Mouse (Mus musculus) cerebellum, postnatal 4 days (tissue): ENCODE measurements around the gene Gm4969.
"Not testable (repeated sequence)": the region's sequence is repeated elsewhere in the genome, so short reads cannot be mapped to it uniquely, and the experiment has no call there.

Experiments used
- DNase-seq, 2 experiments: peaks; one replicate each; pipeline ENCODE4 v3.0.0; 2022; ENCODE audit warnings: low spot score in 2 of 2, mixed read lengths in 1 of 2

Gene Gm4969

GRCm38 (mm10) chr7:19071024-19071423 lies 47.1 kb downstream of the Gm4969 start:
- DNase-seq, result not testable (repeated sequence)

- DNase-seq, result no peak
Observed at GRCm38 (mm10) chr7:19069500-19069899, 48.7 kb downstream of the Gm4969 start.

GRCm38 (mm10) chr7:19068707-19069106 lies 49.5 kb downstream of the Gm4969 start:
- DNase-seq, result peak in 1 of 2 experiments; percentile 78

- DNase-seq, result no peak
Observed at GRCm38 (mm10) chr7:19067935-19068334, 50.2 kb downstream of the Gm4969 start.

GRCm38 (mm10) chr7:19067063-19067462 lies 51.1 kb downstream of the Gm4969 start:
- no peak for DNase-seq

GRCm38 (mm10) chr7:19065896-19066295 lies 52.3 kb downstream of the Gm4969 start:
- DNase-seq, result no peak

- no peak for DNase-seq
Observed at GRCm38 (mm10) chr7:19057405-19057804, 60.8 kb downstream of the Gm4969 start.

- DNase-seq, result no peak
Observed at GRCm38 (mm10) chr7:19055108-19055507, 63.1 kb downstream of the Gm4969 start.

GRCm38 (mm10) chr7:19054777-19055076 lies 63.4 kb downstream of the Gm4969 start:
- no peak for DNase-seq

- DNase-seq, result peak; percentile 54 to 78
Observed at GRCm38 (mm10) chr7:19054047-19054776, 64.0 kb downstream of the Gm4969 start, which contains the start of gene Rsph6a. Rsph6a (plus strand) TSS chr7:19054690.

GRCm38 (mm10) chr7:19053136-19053532 lies 65.0 kb downstream of the Gm4969 start:
- DNase-seq, result no peak

GRCm38 (mm10) chr7:19052345-19053135 lies 65.6 kb downstream of the Gm4969 start:
- no peak for DNase-seq

GRCm38 (mm10) chr7:19051161-19051560 lies 67.0 kb downstream of the Gm4969 start:
- DNase-seq, result no peak

GRCm38 (mm10) chr7:19050172-19050571 lies 68.0 kb downstream of the Gm4969 start:
- no peak for DNase-seq

- DNase-seq, result no peak
Observed at GRCm38 (mm10) chr7:19049252-19049651, 68.9 kb downstream of the Gm4969 start.
